Mouse (Mus musculus): Measurements from ENCODE around the gene Klrc1.
A peak's percentile ranks its signal among the peaks of the same experiment; 100 is the strongest.
"Not testable (repeated sequence)": the region's sequence is repeated elsewhere in the genome, so short reads cannot be mapped to it uniquely, and the experiment has no call there.

Gene Klrc1

GRCm38 (mm10) chr6:129678873-129679272 is at the start of gene Klrc1:
Gene Klrc1, minus strand, starts transcription at chr6:129678973.
- DNase-seq = no peak

GRCm38 (mm10) chr6:129727237-129727636 is 48.5 kb upstream of the Klrc1 start:
- no peak for DNase-seq

- DNase-seq = no peak
These were observed 42.6 kb upstream of the Klrc1 start for GRCm38 (mm10) chr6:129721390-129721789.

GRCm38 (mm10) chr6:129720487-129720886 is 41.7 kb upstream of the Klrc1 start:
- no peak for DNase-seq

GRCm38 (mm10) chr6:129717032-129717431 is 38.3 kb upstream of the Klrc1 start, which contains the start of gene Klri1:
Gene Klri1, minus strand, starts transcription at chr6:129717132.
- no peak for DNase-seq

- peak; percentile 5 for DNase-seq
These were observed 34.8 kb upstream of the Klrc1 start for GRCm38 (mm10) chr6:129713566-129713965.

- DNase-seq = not testable (repeated sequence)
These were observed 12.7 kb upstream of the Klrc1 start for GRCm38 (mm10) chr6:129691436-129691835.

GRCm38 (mm10) chr6:129680379-129680778 is 1.6 kb upstream of the Klrc1 start:
- DNase-seq = peak; percentile 1

- not testable (repeated sequence) for DNase-seq
These were observed 17.5 kb downstream of the Klrc1 start for GRCm38 (mm10) chr6:129661301-129661700.

GRCm38 (mm10) chr6:129660589-129660988 is 18.2 kb downstream of the Klrc1 start, which contains the start of gene Klrc2:
Gene Klrc2, minus strand, starts transcription at chr6:129660689.
- DNase-seq = not testable (repeated sequence)

GRCm38 (mm10) chr6:129644054-129644453 is 34.7 kb downstream of the Klrc1 start:
- DNase-seq = not testable (repeated sequence)

- DNase-seq = not testable (repeated sequence)
These were observed 35.5 kb downstream of the Klrc1 start, which contains the start of gene Klrc3 for GRCm38 (mm10) chr6:129643237-129643636. Gene Klrc3, minus strand, starts transcription at chr6:129643337.

GRCm38 (mm10) chr6:129631046-129631445 is 47.7 kb downstream of the Klrc1 start:
- not testable (repeated sequence) for DNase-seq

- DNase-seq = no peak
These were observed 55.0 kb downstream of the Klrc1 start, which contains the start of gene Klrk1 for GRCm38 (mm10) chr6:129623735-129624134. Gene Klrk1, minus strand, starts transcription at chr6:129623864.
